Mouse (Mus musculus): ENCODE measurements around the gene Mmp25. TPM values are rescaled to one million over a fixed set of nuclear protein-coding genes. Genes with fewer than 3 reads are reported as not detected.

Mmp25 gene
- total RNA-seq, 4 experiments from 2014 or later: 0.16 to 0.20 (median 0.19) TPM; not detected in 1

GRCm38 (mm10) chr17:23664556-23665021 is 19.5 kb upstream of the Mmp25 start:
- DNase-seq (ENCODE audit: low spot score in 2 of 2): no peak

GRCm38 (mm10) chr17:23661526-23661925 is 16.4 kb upstream of the Mmp25 start:
- DNase-seq (ENCODE audit: low spot score in 2 of 2): no peak

- DNase-seq (ENCODE audit: low spot score in 2 of 2): no peak
Measured at GRCm38 (mm10) chr17:23660876-23661200, 15.8 kb upstream of the Mmp25 start.

- DNase-seq (ENCODE audit: low spot score in 2 of 2): no peak
Measured at GRCm38 (mm10) chr17:23660117-23660875, 15.2 kb upstream of the Mmp25 start, which contains the start of gene Bicdl2. Gene Bicdl2, plus strand, starts transcription at chr17:23660506.

- DNase-seq (ENCODE audit: low spot score in 2 of 2): no peak
Measured at GRCm38 (mm10) chr17:23658450-23658849, 13.4 kb upstream of the Mmp25 start.

- DNase-seq (ENCODE audit: low spot score in 2 of 2): no peak
Measured at GRCm38 (mm10) chr17:23654410-23654809, 9.3 kb upstream of the Mmp25 start.

- DNase-seq (ENCODE audit: low spot score in 2 of 2): no peak
Measured at GRCm38 (mm10) chr17:23654001-23654400, 8.9 kb upstream of the Mmp25 start.

- DNase-seq (ENCODE audit: low spot score in 2 of 2): no peak
Measured at GRCm38 (mm10) chr17:23653324-23653723, 8.2 kb upstream of the Mmp25 start.

GRCm38 (mm10) chr17:23651363-23651762 is 6.3 kb upstream of the Mmp25 start:
- DNase-seq (ENCODE audit: low spot score in 2 of 2): no peak

- no peak for DNase-seq (ENCODE audit: low spot score in 2 of 2)
Measured at GRCm38 (mm10) chr17:23645894-23646293, 817 bp upstream of the Mmp25 start.

- DNase-seq (ENCODE audit: low spot score in 2 of 2): no peak
Measured at GRCm38 (mm10) chr17:23631241-23631640, 13.8 kb downstream of the Mmp25 start.

GRCm38 (mm10) chr17:23630195-23631020 is 14.7 kb downstream of the Mmp25 start:
- DNase-seq (ENCODE audit: low spot score in 2 of 2): peak; percentile 72

GRCm38 (mm10) chr17:23627813-23628212 is 17.3 kb downstream of the Mmp25 start:
- DNase-seq (ENCODE audit: low spot score in 2 of 2): no peak

GRCm38 (mm10) chr17:23620351-23620750 is 24.7 kb downstream of the Mmp25 start:
- no peak for DNase-seq (ENCODE audit: low spot score in 2 of 2)

GRCm38 (mm10) chr17:23617087-23617486 is 28.0 kb downstream of the Mmp25 start:
- DNase-seq (ENCODE audit: low spot score in 2 of 2): no peak

GRCm38 (mm10) chr17:23610361-23610800 is 34.7 kb downstream of the Mmp25 start:
- no peak for DNase-seq (ENCODE audit: low spot score in 2 of 2)

GRCm38 (mm10) chr17:23609612-23610011 is 35.5 kb downstream of the Mmp25 start:
- no peak for DNase-seq (ENCODE audit: low spot score in 2 of 2)

GRCm38 (mm10) chr17:23605220-23605619 is 39.9 kb downstream of the Mmp25 start:
- no peak for DNase-seq (ENCODE audit: low spot score in 2 of 2)

GRCm38 (mm10) chr17:23604394-23604793 is 40.7 kb downstream of the Mmp25 start:
- DNase-seq (ENCODE audit: low spot score in 2 of 2): no peak

GRCm38 (mm10) chr17:23603542-23603941 is 41.5 kb downstream of the Mmp25 start:
- no peak for DNase-seq (ENCODE audit: low spot score in 2 of 2)

GRCm38 (mm10) chr17:23603077-23603476 is 42.0 kb downstream of the Mmp25 start:
- DNase-seq (ENCODE audit: low spot score in 2 of 2): no peak

- DNase-seq (ENCODE audit: low spot score in 2 of 2): no peak
Measured at GRCm38 (mm10) chr17:23601836-23602585, 43.1 kb downstream of the Mmp25 start.

Measured in left cerebral cortex, adult 8-10 months (tissue).